Mouse (Mus musculus) kidney, adult 2 months (tissue): ENCODE measurements around the gene Snx33.

Experiments used
- CTCF ChIP-seq: fragments of 200-500 bp; conservative IDR thresholded peaks from 2 replicates; pipeline ENCODE4 v1.5.1; 2011; ENCODE audit warnings: low read depth, mild to moderate bottlenecking, control low read depth, low read length, moderate library complexity, mixed read lengths; ENCODE audit not compliant: insufficient read depth, insufficient read length
- POLR2A ChIP-seq: fragments of 200-500 bp; IDR thresholded peaks from one replicate; pipeline ENCODE4 v1.6.1; 2011; ENCODE audit warnings: low read depth, low read length, control low read depth

DNA sequence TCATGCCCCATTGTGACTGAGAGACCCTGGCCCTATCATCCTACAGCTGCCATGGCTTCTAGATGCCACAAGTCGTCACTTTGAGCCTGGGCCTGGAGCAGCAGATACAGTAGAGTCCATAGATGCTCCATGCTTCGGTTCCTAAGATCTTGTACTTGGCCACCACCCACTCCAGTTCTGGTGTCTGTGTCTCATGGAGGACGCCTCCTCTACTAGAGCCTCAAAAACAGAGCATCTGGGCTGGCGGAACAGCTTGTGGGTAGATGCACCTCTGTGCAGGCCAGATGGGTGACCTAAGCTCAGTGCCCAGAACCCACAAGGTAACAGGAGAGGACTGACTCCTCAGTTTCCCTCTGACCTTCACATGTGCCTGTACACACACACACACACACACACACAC is 43.8 kb downstream of the Snx33 start:
- TF ChIP-seq POLR2A: no peak
- no peak for TF ChIP-seq CTCF
